Mouse (Mus musculus): ENCODE measurements at regions not wholly inside any gene's neighbourhood (a gene's known extent, or its start where the extent isn't known, plus 50 kb on each side); places are given as distances from the start of the nearest gene placed in this dataset.

DNA sequence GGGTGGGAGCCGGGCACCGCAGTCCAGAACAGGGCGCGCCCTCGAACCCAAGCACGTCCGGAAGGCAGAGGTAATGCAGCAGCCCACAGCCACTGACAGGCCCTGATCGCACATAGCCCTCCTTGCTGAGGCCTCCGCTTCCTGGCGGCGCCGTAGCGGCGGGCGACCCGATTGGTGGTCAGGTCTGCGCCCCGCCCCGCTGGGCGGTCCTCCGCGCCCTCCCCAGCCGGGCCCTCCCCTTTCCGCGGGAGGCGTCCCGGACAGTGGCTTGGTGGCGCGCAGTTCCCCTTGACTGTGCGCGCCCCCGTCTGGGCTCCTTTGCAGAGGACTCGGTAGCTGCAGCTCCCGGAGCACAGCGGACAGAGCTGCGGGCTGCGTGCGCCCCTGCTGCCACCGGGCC is 375.5 kb upstream of the Asap2 start:
- DNase-seq, result peak; percentile 47 to 70

Measured in kidney, postnatal 36 days (tissue).